Mouse (Mus musculus): Measurements from ENCODE around the gene Acsl3.

DNA sequence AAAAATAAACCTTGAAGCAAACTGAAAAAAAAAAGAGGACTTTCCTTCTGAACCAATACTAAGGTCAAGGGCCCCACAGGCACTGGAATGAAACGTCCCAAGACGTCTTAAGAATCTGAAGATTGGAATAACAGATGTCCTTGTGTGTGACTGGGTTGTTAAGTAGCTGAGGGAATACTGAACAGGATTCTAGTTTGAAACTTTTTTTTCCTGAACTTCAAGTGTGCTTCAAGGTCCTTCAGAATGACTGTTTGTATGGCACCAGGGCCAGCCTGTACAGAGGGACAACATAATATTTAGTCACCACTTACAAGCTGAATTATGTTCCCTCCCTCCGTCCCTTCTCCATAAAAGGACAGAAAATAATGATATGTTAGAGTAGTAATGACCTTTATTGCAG, 23.1 kb upstream of the Acsl3 start:
- TF ChIP-seq POLR2A (IDR thresholded peaks at IDR 0.05; ENCODE audit: borderline replicate concordance, control insufficient read depth, low read depth, low read length) (no peak), CTCF (IDR thresholded peaks at IDR 0.05; ENCODE audit: control insufficient read depth, insufficient read depth, low read length) (no peak)
